Mouse (Mus musculus) lung, postnatal 10 days (tissue): ENCODE data around the gene Myt1.

ENCODE experiments used
- DNase-seq: peaks from one replicate; pipeline ENCODE4 v3.0.0; 2021

Gene Myt1

DNA sequence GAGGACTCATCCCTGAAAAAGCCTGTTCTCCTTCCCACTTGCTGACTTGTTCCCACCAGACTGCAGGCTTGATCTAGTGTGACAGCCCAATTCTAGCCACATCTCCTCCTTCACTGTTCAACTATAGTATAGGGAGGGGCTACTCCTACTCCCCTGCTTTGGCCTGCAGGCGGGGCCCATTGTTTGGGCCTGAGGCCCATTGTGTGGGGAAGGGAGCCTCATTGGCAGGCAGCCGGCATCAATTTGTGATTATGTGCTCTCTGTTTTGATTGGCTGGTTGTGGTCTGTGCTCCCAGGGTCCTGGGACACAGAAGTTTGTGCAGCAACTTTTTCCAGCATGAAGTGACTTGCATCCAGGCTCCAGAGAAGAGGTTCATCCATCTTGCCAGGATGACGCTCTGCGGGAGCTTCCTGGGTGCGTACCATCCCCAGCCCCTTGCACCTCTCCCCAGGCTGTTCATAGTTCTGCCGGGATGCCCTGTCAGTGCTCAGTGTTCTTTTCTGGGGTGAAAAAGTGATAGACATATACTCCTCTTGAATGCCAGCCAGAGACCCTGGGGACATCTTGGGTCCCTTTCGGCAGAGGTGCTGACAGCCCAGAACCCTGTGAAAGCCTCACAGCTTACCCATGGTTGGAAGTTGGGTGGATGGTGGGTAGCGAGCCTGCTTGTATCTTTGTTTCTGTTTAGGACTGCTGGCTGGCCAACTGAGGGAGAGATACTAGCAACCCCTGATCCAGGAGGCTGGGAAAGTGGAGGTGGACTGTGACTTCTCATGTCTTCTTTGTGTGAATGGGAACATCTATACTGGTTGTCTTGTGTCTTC is at the start of gene Myt1:
Gene Myt1 (plus strand): TSS at position 327 of the 825 bp plus-strand sequence.
- DNase-seq: no peak

DNA sequence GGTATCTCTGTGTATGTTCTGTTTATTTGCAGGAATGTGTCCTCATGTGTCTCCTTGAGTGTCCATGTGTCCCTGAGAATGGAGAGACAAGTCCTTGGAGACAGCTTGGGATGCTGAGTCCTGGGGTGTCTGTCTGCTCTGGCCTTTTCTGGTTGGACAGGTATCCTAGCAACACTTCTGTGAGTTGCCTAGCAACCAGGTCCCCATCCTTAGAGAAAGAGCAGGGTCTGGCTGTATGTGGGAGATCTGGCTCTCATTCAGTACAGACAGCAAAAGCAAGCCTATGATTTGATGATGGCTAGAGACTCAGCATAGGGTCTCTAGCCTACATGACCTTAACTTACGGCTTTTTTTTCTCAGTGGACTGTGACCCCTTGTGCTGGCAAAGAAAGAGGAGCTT is 49.4 kb upstream of the Myt1 start:
- DNase-seq: no peak

DNA sequence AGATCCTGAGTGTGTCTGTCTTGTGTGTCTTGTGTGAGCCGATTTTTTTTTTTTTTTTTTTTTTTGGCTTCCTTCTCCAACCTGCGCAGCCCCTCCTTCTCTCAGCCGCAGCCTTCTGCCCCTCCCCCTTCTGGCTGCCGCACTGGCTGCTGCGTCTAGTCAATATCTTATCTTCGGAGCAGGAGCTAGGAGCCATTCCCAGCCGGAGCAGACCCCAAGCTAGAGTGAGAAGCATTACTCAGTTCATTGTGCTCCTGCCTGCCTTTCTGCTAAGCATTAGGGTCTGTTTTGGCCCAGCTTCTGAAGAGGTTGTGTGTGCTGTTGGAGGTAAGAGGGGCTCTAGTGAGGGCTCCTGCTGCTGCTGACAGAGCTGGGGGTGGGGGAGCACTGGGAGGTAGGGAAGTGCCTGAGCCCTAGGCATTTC is 48.2 kb upstream of the Myt1 start, which contains the start of gene Oprl1:
Gene Oprl1 (plus strand): TSS at position 114 of the 424 bp plus-strand sequence.
- DNase-seq: no peak

DNA sequence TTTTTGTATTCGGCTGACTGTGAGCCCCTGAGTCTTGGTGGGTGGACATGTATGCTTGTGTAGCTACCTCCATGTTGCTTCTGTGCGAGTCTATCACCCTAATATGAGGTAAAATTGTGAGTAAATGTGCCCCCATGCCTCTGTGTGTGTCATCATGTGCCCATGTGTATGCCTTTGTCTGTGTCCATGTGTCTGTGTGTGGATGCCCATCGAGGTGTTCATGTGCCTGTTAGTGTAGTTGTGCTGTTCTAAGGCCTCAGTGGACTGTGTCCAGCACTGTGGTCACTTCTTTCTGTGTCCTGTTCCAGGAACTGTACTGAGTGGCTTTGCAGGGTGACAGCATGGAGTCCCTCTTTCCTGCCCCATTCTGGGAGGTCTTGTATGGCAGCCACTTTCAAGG is 47.8 kb upstream of the Myt1 start:
- no peak for DNase-seq

DNA sequence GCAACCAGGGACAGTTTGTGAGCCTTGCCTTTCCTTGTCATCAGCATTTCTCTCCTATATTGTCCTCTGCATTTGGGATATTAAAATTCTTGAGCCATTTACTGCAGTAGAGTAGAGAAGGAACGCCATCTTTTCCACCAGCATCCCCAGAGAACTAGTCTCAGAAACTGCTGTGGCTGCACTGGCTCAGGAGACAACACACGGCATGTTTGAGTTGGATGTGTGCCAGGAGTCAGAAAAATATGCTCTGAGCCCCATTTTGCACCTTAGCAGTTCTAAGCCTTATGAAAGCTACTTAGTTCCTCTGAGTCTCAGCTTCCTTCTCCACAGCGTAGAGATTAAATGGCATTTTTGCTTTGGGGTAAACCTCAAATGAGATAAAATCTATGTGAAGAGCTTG is 46.1 kb upstream of the Myt1 start:
- no peak for DNase-seq

DNA sequence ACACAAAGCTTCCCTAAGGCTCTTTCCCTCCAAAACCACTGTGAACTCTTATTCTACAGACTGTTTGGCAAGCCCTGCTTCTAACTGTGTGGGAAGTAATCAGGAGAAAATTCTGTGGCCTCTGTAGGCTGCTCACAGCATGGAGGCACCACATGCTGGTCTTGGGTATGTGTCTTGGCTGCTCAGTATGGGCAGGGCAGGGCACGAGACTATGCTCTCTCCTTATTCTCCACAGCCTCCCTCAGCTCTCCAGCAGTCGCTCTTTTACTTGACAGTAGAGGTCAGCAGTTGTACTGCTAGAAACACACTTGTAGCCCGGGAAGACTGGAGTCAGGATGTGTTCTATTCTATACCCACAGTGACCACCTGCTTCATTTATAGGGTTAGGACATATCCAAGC is 43.1 kb upstream of the Myt1 start:
- no peak for DNase-seq

DNA sequence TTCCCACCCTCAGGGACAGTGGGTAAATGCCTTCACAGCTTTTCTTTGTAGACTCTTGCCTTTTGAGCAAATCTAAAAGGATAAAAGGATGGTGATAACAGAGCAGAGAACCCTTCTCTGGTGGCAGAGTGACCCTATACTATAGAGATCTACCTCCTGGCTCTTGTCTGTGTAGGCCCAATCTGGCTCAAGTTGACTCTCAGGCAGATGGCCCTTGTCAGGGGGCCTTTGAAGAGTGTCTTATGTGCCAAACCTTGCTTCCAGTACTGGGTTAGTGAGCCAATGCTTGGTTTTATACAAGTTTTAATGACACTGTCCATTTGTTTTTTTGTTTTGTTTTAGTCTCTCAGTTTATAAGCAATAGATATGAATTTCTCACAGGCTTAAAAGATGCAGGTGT is 41.9 kb upstream of the Myt1 start:
- no peak for DNase-seq

DNA sequence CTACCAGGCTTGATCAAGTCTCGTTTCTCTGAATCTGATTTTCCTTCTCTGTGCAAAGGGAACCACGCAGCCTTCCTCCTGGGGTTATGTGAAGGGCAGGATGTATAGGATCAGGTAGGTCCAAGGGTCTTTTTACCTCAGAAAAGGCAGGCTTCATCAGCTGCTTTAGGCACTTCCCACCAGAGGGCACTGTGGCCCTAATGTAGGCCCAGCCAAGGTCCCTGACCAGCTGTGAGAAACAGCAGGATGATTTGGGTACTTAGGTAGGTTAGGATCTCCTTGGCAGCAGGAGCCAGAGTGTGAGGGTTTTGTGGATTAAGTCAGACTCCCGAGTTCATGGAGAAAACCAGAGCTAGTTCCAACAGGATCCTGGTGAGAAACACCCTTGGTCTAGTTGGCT is 40.9 kb upstream of the Myt1 start:
- peak; percentile 6 for DNase-seq

DNA sequence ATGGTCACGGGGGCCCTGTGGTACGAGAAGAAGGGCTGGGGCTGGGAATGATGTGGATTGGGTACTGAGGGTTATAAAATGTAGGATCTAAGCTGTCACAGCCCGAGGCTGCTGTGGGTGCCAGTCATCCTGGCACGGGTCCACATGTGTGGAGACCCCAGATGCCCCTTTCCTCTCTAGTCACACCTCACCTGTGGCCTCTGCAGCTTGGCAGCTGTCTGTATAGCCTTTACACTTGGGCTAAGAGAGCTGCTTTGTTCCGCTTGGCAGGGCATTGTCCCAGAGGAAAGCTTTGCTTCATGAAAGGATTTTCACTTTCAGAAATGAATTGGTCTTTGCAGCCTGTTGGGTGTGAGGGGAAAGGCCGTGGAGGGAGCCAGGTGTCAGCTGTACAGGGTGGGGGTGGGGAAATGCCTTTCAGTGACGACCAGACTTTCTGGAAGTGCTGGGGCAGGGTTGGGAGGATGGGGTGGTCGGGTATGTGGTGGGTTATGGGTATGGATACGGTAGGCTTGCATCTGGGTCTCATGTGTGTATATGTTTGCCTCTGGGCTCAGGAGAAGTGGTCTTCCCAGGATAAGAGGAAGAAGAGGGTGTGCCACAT is 35.4 kb upstream of the Myt1 start:
- DNase-seq: no peak

DNA sequence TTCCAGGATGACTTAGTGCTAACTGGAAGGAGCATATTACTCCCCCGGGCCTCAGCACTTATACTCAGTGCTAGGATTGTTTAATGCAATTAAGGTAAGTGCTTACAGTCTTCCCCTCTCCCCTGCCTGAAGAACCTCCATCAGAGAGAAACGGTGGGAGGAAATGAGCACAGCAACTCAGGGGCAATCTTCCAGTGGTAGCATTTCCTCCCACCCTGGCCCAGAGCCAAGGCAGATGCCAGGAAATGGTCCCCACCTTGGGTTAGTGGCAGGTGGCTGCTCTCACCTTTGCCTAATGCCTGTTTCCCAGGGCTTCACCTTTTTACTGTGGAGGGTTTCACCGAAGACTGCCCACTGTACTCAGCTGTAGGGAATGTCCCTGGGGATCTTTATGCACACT is 33.1 kb upstream of the Myt1 start:
- no peak for DNase-seq

DNA sequence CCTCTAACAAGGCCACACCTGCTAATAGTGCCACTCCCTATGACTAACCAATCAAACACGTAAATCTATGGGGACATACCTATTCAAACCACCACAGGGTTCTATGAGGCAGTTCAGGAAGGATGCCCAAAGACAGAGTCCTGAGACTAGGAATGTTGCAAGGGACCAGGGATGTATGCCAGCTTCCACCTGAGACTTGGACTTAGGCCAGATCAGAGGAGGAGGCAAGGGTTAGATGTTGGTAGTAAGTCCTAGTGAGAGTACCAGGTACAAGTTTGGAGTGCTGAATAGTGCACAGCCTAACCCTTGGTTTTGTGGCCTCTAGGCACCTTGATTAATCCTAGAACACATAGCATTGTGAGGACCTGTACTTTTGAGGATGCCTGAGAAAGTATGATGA is 10.5 kb upstream of the Myt1 start:
- DNase-seq: no peak

DNA sequence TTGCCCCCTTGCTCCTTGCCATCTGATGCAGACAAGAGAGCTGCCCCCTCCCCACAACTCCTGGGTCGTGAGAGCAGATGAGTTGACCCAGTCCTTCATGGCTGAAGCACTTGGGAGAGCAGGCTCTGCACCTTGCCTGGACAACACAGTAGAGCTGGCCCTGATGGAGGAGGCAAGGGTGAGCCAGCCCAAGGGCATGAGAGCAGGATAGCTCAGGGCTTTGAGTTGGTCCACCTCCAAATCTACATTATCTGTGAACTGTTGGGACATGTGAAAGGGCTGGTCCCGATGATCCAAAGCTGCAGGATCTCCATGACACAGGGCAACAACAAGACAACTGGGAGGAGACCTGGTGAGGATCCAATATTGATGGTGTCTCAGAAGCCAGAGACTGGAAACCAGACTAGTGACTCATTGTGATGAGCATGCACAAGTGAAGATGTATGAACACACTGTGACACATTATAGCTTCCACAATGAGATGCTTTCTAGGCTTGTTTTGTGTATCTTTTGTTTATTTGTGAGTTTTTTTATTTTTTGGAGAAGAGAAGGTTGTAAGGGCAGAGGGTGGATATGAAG is 4.9 kb upstream of the Myt1 start:
- DNase-seq: no peak

DNA sequence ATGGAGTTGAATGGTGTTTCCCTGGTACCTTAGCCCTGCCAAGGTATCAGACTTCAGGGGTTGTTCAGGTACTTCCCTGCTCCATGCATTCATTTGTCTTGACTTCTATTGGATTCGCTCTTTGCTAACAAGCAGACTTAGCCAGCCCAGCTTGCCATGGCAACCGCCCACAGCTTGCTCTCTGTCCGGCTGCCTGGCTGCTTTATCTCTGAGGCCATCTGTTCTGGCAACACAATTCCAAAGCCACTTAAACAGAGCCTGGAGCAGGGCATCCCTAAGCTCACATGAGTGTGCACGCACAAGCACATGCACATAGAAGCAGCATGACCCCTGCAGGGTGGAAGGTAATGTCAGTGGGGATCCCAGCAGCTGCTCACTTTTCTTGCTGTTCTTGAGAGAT is 4.1 kb upstream of the Myt1 start:
- DNase-seq: no peak

DNA sequence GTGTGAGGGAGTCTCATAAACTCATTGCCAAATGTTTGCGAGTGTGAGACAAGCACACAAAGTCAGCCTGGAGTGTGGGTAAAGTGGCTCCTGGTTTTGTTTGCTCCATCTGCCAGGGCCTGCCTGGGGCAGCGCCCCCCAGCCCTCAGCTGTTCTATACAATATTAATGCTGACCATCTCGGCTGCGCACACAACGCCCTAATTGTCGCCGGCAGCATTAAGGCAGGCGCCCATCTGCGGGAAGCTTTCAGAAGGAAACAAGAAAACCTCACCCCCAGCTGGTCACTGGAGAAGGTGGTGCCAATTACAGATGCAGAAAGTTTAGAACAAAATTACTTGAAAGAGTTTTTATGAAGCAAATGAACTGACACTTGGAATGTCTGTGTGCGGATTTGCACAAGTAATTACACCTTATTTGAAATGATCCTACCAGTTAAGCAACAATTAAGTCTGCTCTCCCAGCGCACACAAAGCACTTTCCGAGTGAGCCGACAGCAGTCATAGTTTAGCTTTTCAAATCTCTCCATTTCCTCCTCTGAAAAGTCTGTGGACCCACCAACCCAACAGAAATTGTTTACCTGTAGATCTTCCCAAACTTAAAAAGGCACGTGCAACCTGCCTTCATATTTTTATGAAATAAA is 875 bp downstream of the Myt1 start:
- DNase-seq: no peak

DNA sequence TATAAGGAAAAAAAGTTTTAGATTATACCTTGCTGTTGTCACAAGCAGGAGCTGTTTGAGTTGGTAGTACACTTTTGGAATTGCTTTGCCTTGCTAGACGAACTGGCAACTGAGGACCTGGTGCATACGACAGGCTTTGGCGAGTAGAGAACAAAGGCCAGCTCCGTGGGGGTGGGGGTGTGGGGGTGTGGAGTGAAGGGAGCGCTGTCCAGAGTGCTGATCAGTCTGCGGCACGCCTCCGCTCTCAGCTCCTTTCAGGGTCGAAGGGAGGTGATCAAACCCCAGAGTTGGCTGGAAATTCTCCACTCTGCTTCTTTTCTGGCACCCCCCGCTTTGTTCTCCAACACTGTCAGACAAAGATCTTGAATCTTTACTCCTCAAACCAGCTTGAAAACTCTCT is 1.5 kb downstream of the Myt1 start:
- peak; percentile 30 for DNase-seq

DNA sequence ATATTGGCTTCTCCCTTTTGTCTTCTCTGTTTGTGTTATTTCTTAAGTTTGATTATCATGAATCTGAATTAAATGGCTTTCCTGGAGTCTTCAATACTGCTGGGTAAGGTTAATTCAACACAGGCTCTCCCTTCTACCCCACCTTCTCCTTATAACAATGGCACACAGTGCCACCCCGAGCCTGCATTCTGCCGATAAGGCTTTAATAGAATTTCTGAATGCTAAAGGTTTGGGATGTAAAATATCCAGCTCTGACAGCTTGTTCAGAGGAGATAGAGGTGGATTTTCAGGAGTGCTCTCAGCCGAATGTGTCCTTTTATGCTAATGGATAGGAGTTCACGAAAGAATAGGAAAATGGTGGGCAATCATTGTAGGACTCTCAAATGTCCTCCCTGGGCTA is 2.1 kb downstream of the Myt1 start:
- DNase-seq: no peak

DNA sequence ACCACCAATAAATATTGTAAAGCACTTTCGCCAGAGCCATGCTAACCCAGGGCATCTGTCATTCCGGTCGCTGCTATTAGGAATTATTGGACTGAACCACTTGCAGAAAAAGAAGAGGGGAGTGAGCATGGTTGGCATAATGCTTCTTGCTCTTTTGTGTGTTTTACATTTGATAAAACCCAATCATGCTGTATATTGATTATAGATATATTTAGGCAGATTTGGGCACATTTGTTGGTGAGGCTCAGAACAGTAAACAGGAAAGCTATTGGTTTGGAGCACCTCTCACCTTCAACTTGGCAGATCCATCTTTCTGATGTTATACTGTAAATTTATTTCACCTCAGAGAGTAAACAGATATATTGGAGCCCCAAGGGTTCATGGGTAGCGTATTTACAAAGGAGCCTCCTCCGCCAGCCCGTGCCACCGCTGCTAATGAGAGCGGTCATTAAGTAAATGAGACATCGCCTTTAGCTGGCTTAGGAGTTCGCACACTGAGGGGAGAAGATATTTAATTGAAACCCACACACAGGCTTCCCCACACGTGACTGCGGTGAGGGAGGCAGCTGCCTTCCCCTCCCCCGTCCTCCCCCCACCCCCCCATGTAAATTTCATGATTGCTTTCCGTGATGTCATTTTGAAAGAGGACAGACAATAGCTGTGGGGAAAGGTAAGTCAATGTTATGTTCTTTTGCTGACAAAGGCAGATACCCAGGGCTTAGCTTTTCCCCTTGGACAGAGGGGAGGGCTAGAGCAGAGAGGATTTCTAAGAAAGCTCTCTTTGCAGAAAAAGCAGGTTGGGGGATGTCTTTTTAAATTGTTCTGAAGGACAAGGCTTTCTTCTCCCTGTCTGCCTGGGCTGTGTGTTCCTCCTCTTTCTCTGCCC is 3.8 kb downstream of the Myt1 start:
- DNase-seq: no peak

DNA sequence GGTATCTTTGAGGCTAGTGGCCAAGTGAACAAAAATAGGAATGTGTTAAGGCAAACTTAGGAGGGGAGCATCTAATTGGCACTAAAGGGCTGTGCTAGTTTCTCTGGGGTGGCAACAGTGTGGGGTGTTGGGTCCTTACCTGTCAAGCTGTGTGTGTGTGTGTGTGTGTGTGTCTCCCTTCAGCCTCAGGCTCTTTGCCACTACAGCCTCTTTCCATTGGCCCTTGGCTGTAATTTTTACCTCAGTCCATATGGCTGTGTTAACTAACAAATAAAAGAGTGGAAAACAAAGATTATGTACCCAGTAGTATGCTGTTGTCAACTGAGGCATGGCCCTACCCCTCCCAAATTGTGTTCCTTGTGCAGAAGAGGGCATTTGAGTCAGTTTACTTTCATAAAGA is 5.3 kb downstream of the Myt1 start:
- no peak for DNase-seq

DNA sequence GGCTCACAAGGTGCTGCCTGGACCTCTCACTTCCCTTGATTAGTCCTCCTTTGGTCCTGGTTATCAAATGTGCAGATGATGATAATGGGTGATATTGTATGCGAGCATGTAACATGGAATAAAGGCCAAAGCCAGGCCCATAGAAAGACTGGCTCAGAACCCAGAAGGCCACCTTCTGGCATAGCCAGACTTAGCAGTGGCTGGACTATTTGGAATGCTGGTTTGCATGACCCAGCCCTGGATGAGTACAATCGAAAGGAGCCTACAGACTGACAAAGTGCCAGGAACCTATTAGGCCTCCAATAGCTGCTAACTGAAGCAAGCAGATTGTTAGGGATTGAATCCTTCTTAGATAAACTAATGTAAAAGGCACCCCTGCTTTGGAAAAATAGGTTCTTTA is 6.3 kb downstream of the Myt1 start:
- DNase-seq: no peak

DNA sequence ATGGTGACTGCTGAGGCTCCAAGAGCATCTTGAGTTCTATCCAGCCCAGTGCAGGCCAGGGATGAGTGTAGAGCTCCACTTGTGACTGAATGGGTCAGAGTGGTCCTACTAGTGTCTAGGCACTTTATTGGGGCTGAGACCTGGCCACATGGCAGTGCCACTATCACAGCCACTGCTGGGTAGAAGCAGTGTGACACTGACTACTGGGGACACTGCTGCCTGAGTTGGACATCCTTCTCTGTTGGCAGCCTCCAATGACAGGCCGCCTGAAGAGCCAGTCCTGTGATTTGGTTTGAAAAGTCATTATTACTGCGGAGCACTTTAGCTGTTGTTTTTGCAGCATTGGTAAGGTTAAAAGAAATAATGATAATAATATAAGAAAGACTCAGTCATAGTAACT is 10.1 kb downstream of the Myt1 start:
- no peak for DNase-seq

DNA sequence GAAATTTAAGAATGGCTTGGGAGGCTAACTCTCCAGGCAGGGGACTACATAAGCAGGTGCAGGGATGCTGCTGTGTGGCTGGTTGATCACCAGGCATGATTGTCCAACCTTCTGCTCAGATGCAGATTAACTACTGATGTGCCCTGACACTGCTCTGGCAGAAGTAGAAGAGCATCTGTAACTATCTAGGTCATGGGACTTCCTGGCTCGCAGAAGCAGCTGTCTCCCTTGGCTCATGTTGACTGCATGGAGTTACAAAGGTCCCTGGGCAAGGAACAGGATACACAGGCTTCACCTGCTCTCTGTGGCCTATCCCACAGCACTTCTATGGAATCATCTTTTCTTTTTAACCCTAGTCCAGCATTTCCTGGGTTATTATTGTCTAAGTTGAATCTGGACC is 12.7 kb downstream of the Myt1 start:
- DNase-seq: no peak

DNA sequence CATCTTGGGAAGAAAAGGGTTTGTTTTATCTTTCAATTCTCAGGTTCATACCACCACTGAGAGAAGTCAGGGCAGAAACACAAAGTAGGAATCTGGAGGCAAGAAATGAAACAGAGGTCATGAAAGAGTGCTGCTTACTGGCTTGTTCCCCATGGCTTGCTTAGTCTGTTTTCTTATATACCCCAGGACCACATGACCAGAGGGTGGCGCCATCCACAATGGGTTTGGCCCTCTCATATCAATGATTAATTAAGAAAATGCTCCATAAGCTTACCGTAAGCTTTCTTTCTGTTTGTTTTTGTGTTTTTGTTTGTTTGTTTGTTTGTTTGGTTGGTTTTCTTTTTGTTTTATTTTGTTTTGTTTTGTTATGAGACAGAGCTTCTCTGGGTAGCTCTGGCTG is 14.6 kb downstream of the Myt1 start:
- DNase-seq: no peak

DNA sequence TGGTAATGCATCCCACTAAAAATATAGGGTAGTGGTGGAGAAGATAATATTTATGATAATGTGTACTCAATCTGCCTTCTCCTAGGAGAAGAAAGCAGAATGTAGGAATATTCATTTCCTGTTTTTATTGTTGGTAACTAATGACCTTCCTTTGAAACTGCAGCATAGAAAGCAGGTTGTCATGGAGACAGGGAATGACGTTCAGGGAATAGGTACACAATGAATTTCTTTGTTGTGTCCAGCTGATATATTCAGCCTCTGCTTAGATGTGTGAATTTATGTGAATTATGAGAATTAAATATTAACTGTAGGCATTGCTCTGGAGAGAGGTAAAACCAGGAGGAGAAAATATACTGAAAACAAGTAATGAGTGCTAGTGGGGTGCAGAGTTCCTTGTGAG is 18.3 kb downstream of the Myt1 start:
- no peak for DNase-seq
